Mouse (Mus musculus): ENCODE results near the gene Ms4a7.

- TF ChIP-seq CTCF (IDR thresholded peaks at IDR 0.05; ENCODE audit: borderline replicate concordance, insufficient read depth, low read depth, low read length), result no peak
- no peak for TF ChIP-seq POLR2A (IDR thresholded peaks at IDR 0.05; ENCODE audit: borderline replicate concordance, insufficient read depth, low read length)
Observed at GRCm38 (mm10) chr19:11283773-11284172, 52.2 kb downstream of the Ms4a7 start, which contains the start of gene Ms4a5.

Data from cerebellum, adult 2 months (tissue).